Mouse (Mus musculus): ENCODE measurements at regions not wholly inside any gene's neighbourhood (a gene's known extent, or its start where the extent isn't known, plus 50 kb on each side); places are given as distances from the start of the nearest gene placed in this dataset.

DNA sequence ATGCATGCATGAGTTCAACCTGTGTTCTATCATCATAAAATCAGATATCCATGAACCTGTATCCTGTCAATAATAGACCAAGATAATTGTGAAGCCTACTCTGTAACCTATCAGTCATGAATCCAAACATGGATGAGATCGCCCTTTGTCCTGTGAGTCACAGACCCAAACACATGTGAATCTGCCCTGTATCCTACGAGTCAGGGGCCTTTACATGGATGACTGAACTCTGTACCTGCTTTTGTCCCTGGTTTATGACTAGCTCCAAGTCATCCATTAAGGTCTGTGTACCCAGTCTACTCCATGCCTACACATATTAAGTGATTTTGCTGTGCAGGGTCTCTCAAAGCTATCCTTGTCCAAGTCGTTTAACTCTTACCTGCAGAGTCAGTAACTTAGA lies 187.7 kb upstream of the Tbl1xr1 start:
- Histone ChIP-seq H3K4me1 (ENCODE audit: control insufficient read depth, insufficient read depth, low read length) (no peaks in the 10 kb centered on the region), H3K36me3 (ENCODE audit: control insufficient read depth, insufficient read depth, low read length) (no peaks in the 10 kb centered on the region), H3K4me3 (ENCODE audit: insufficient read depth, low read depth, low read length) (no peak overlapping the region), H3K27ac (ENCODE audit: insufficient read depth, low read depth, low read length) (no peak overlapping the region), H3K27me3 (replicated peaks; ENCODE audit: control insufficient read depth, insufficient read depth, low read length) (no peaks in the 10 kb centered on the region)
- TF ChIP-seq CTCF (conservative IDR thresholded peaks at IDR 0.05; ENCODE audit: insufficient read depth, insufficient read length, low read depth, low read length) (no peak), POLR2A (IDR thresholded peaks at IDR 0.05; ENCODE audit: low read depth, low read length) (no peak)
- DNase-seq: no peak
- 69% methylated on average over 3 of the region's 3 CpGs for WGBS

DNA sequence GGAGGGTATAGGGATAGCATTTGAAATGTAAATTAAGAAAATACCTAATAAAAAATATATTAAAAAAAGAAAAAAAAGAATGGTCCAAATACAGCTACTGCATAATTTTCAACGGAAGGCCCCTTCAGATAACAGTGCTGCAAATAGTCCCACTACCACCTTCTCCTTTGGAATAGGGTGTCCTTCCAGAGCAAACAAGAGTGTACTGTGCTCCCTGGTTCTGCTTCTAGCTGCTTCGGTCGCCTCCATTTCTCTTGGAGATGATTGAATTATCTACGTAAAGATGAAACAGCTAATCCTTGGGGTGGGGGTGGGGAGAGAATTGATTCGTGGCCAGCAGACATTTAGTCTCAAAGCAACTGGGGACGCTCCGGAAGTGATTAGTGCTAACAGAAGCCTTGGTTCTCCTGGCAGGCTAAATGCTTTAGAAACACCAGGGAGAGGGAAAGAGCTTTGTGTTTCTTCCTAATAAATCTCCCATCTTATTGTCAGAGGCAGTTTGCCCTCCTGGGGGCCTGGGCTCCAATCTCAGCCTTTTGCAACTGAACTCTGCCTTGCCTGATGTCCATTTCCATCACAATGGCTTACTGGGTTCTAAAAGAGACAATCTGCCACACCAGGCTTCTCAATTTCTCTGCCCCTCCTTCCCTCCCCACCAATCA lies 184.5 kb upstream of the Tbl1xr1 start:
- no peak for DNase-seq

DNA sequence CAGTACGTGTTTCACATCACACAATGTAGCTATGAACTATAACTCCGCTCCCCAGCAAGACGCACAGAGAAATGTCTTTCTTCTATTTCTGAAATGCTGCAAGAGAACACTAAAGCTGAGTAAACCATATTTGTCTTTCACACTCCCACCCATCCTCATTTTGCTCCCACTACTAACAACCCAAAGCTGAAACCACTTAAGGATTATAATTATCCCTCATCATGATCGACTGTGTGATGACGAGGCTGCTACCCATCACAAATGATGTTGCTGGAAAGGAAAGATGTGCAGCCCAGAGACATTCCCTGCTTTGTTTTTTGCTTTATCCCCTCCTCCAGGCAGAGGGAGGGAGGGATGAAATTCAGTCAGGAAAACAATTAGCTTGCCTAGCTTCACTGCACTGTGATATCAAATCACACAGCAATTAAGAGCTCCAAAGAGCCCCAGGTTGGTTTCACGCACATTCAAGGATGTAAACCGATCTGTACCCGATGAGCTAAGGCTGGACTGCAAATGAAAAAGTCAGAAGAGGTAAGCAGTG lies 183.5 kb upstream of the Tbl1xr1 start:
- no peak overlapping the region for H3K4me3 ChIP-seq (ENCODE audit: insufficient read depth, low read depth, low read length)
- H3K27ac ChIP-seq (ENCODE audit: insufficient read depth, low read depth, low read length): no peak overlapping the region
- DNase-seq: no peak
- H3K27me3 ChIP-seq (replicated peaks; ENCODE audit: control insufficient read depth, insufficient read depth, low read length): no peaks in the 10 kb centered on the region
- WGBS: 62% methylated on average over 8 of the region's 8 CpGs
- H3K36me3 ChIP-seq (ENCODE audit: control insufficient read depth, insufficient read depth, low read length): no peaks in the 10 kb centered on the region
- TF ChIP-seq POLR2A (IDR thresholded peaks at IDR 0.05; ENCODE audit: low read depth, low read length) (no peak), CTCF (conservative IDR thresholded peaks at IDR 0.05; ENCODE audit: insufficient read depth, insufficient read length, low read depth, low read length) (no peak)
- H3K4me1 ChIP-seq (ENCODE audit: control insufficient read depth, insufficient read depth, low read length): peaks cover 3% of the 10 kb centered on the region; the same call in 1 of the 2 replicates

More for the DNA sequence above, 184.5 kb upstream of the Tbl1xr1 start:
- Histone ChIP-seq H3K4me3 (ENCODE audit: insufficient read depth, low read depth, low read length) (no peak overlapping the region), H3K27ac (ENCODE audit: insufficient read depth, low read depth, low read length) (no peak overlapping the region), H3K4me1 (ENCODE audit: control insufficient read depth, insufficient read depth, low read length) (peaks cover 3% of the 10 kb centered on the region; the same call in 1 of the 2 replicates), H3K36me3 (ENCODE audit: control insufficient read depth, insufficient read depth, low read length) (no peaks in the 10 kb centered on the region), H3K27me3 (replicated peaks; ENCODE audit: control insufficient read depth, insufficient read depth, low read length) (no peaks in the 10 kb centered on the region)
- TF ChIP-seq POLR2A (IDR thresholded peaks at IDR 0.05; ENCODE audit: low read depth, low read length): no peak
- TF ChIP-seq CTCF (conservative IDR thresholded peaks at IDR 0.05; ENCODE audit: insufficient read depth, insufficient read length, low read depth, low read length): no peak
- 59% methylated on average over 7 of the region's 7 CpGs for WGBS

DNA sequence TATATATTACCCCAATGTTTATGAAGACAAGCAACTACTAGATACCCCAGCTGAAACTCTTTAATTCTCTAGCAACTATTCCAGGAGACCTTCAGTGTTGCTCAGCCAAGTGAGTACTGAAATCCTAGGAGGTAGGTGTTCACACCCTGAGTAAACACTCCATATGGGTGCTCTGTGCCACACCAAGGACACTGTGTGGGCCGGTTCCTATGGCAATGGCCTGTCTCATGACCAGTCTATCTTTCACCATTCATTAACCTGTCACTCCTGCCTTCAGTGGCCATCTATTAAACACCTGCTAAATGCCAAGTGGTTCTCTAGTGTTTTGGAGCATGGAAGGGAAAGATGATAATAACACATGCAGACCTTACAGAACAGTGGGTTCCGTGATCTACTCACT lies 180.9 kb upstream of the Tbl1xr1 start:
- Histone ChIP-seq H3K27ac (ENCODE audit: insufficient read depth, low read depth, low read length) (no peak overlapping the region), H3K36me3 (ENCODE audit: control insufficient read depth, insufficient read depth, low read length) (no peaks in the 10 kb centered on the region), H3K27me3 (replicated peaks; ENCODE audit: control insufficient read depth, insufficient read depth, low read length) (no peaks in the 10 kb centered on the region), H3K4me1 (ENCODE audit: control insufficient read depth, insufficient read depth, low read length) (peaks cover 3% of the 10 kb centered on the region; the same call in 1 of the 2 replicates), H3K4me3 (ENCODE audit: insufficient read depth, low read depth, low read length) (no peak overlapping the region)
- peak; percentile 30 for DNase-seq
- 63% methylated on average over 2 of the region's 2 CpGs for WGBS
- no peak for TF ChIP-seq POLR2A (IDR thresholded peaks at IDR 0.05; ENCODE audit: low read depth, low read length)
- TF ChIP-seq CTCF (conservative IDR thresholded peaks at IDR 0.05; ENCODE audit: insufficient read depth, insufficient read length, low read depth, low read length): no peak

DNA sequence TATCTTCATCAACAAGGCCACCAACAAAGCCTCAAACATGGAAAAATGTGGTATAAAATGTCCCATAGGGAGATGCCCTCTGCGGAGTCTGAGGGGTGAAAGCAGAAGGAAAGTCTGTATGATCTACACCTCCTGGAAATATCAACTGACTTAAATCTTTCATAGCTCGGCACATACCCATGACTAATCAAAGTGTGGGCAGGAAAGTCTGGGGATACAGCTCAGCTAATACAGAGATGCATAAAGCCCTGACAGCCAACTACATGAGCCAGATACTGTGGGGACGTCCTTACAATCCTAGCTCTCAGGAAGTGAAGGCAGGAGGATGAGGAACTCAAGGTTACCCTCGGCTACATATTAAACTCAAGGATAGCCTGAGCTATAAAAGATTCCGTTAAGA lies 178.2 kb upstream of the Tbl1xr1 start:
- WGBS: 82% methylated on average over 5 of the region's 5 CpGs

DNA sequence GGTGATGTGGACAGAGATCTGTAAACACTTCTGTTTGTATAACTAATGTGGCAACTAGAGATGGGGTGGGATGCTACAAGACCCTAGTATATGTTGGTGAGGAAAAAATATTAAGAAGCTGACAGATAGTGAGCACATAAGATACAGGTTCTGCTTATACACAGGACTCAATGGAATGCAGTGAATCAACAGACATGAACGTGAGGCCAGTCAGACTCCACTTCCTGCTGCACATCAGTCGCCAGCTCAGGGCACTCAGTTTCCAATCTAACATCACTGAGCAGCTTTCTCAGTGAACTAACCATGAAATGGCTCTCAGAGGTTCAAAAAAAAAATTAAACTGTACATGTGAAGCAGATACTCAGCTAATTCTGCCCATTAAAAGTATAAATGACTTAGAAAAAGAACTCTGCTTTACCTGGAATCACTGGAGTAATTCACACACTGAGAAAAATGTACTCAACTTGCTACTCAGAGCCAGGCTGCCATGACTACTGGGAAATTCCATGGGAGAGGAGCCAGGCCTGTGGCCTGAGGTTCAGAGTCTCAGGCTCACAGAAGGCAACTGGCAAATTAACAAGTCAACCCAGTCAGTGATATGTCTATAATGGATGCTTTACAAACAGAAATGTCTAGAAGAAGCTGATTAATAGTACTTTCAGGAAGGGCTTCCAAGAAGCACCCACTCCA lies 170.9 kb upstream of the Tbl1xr1 start:
- no peak overlapping the region for H3K27ac ChIP-seq (ENCODE audit: insufficient read depth, low read depth, low read length)
- TF ChIP-seq CTCF (conservative IDR thresholded peaks at IDR 0.05; ENCODE audit: insufficient read depth, insufficient read length, low read depth, low read length) (no peak), POLR2A (IDR thresholded peaks at IDR 0.05; ENCODE audit: low read depth, low read length) (no peak)
- 67% methylated on average over 2 of the region's 2 CpGs for WGBS
- no peaks in the 10 kb centered on the region for H3K4me1 ChIP-seq (ENCODE audit: control insufficient read depth, insufficient read depth, low read length)
- no peaks in the 10 kb centered on the region for H3K36me3 ChIP-seq (ENCODE audit: control insufficient read depth, insufficient read depth, low read length)
- H3K27me3 ChIP-seq (replicated peaks; ENCODE audit: control insufficient read depth, insufficient read depth, low read length): no peaks in the 10 kb centered on the region
- peak; percentile 82 for DNase-seq
- H3K4me3 ChIP-seq (ENCODE audit: insufficient read depth, low read depth, low read length): no peak overlapping the region

More for the DNA sequence above, 178.2 kb upstream of the Tbl1xr1 start:
- peaks cover 3% of the 10 kb centered on the region; the same call in 1 of the 2 replicates for H3K4me1 ChIP-seq (ENCODE audit: control insufficient read depth, insufficient read depth, low read length)
- no peaks in the 10 kb centered on the region for H3K36me3 ChIP-seq (ENCODE audit: control insufficient read depth, insufficient read depth, low read length)
- H3K4me3 ChIP-seq (ENCODE audit: insufficient read depth, low read depth, low read length): no peak overlapping the region
- no peak for DNase-seq
- TF ChIP-seq CTCF (conservative IDR thresholded peaks at IDR 0.05; ENCODE audit: insufficient read depth, insufficient read length, low read depth, low read length) (no peak), POLR2A (IDR thresholded peaks at IDR 0.05; ENCODE audit: low read depth, low read length) (no peak)
- H3K27ac ChIP-seq (ENCODE audit: insufficient read depth, low read depth, low read length): no peak overlapping the region
- H3K27me3 ChIP-seq (replicated peaks; ENCODE audit: control insufficient read depth, insufficient read depth, low read length): no peaks in the 10 kb centered on the region

DNA sequence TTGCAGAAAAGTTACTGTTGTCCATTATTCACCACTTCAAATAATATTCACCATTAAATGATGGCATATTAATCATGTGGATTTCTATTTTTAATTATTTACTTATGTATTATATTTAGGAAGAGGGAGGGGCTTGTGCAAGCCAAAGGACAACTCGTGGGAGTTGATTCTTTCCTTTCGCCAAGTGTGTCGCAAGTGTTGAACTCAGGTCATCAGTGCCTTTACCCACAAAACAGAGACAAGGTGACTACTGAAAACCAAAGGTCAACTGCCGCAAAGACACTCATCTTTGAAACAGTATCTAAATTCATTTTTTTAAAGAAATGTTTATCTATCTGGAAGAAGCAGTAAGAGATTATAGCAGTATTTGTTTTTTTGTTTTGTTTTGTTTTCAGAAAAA lies 167.6 kb upstream of the Tbl1xr1 start:
- H3K36me3 ChIP-seq (ENCODE audit: control insufficient read depth, insufficient read depth, low read length): no peaks in the 10 kb centered on the region
- TF ChIP-seq CTCF (conservative IDR thresholded peaks at IDR 0.05; ENCODE audit: insufficient read depth, insufficient read length, low read depth, low read length) (no peak), POLR2A (IDR thresholded peaks at IDR 0.05; ENCODE audit: low read depth, low read length) (no peak)
- no peak overlapping the region for H3K4me3 ChIP-seq (ENCODE audit: insufficient read depth, low read depth, low read length)
- DNase-seq: no peak
- H3K4me1 ChIP-seq (ENCODE audit: control insufficient read depth, insufficient read depth, low read length): no peaks in the 10 kb centered on the region
- 91% methylated on average over 4 of the region's 4 CpGs for WGBS
- H3K27me3 ChIP-seq (replicated peaks; ENCODE audit: control insufficient read depth, insufficient read depth, low read length): no peaks in the 10 kb centered on the region
- H3K27ac ChIP-seq (ENCODE audit: insufficient read depth, low read depth, low read length): no peak overlapping the region

Data from kidney, adult 2 months (tissue).